Mouse (Mus musculus): ENCODE measurements around the gene Syt11. TPM values are rescaled to one million over a fixed set of nuclear protein-coding genes. Genes with fewer than 3 reads are reported as not detected.

The Syt11 gene
- polyA plus RNA-seq, 1 experiment, result 3.6 TPM

GRCm38 (mm10) chr3:88701222-88701621 lies 73.7 kb downstream of the Syt11 start:
- WGBS, result 88% methylated on average over 3 of the region's 3 CpGs
- no peak for DNase-seq (ENCODE audit: low read depth in 1 of 2, low spot score in 2 of 2)
- Histone ChIP-seq H3K36me3 (ENCODE audit: control insufficient read depth, insufficient read depth, low read length) (peaks cover 54% of the 10 kb centered on the region), H3K27ac (ENCODE audit: insufficient read depth, low read length) (no peak overlapping the region), H3K4me1 (ENCODE audit: control insufficient read depth, insufficient read depth, insufficient read length) (no peaks in the 10 kb centered on the region), H3K4me3 (ENCODE audit: extremely low read depth, insufficient read depth, insufficient read length) (no peak overlapping the region), H3K27me3 (ENCODE audit: control insufficient read depth, insufficient read depth, low read length) (no peaks in the 10 kb centered on the region)
- TF ChIP-seq CTCF (IDR thresholded peaks at IDR 0.05; ENCODE audit: extremely low read depth, insufficient read depth, insufficient read length, insufficient replicate concordance), result no peak

- 97% methylated on average over 3 of the region's 3 CpGs for WGBS
- TF ChIP-seq POLR2A (IDR thresholded peaks at IDR 0.05; ENCODE audit: low read depth, low read length) (no peak), CTCF (IDR thresholded peaks at IDR 0.05; ENCODE audit: extremely low read depth, insufficient read depth, insufficient read length, insufficient replicate concordance) (no peak)
- Histone ChIP-seq H3K27me3 (ENCODE audit: control insufficient read depth, insufficient read depth, low read length) (no peaks in the 10 kb centered on the region), H3K36me3 (ENCODE audit: control insufficient read depth, insufficient read depth, low read length) (peaks cover 58% of the 10 kb centered on the region), H3K27ac (ENCODE audit: insufficient read depth, low read length) (no peak overlapping the region), H3K4me1 (ENCODE audit: control insufficient read depth, insufficient read depth, insufficient read length) (no peaks in the 10 kb centered on the region), H3K4me3 (ENCODE audit: extremely low read depth, insufficient read depth, insufficient read length) (no peak overlapping the region)
- no peak for DNase-seq (ENCODE audit: low read depth in 1 of 2, low spot score in 2 of 2)
Measured at GRCm38 (mm10) chr3:88700247-88700646, 74.7 kb downstream of the Syt11 start.

GRCm38 (mm10) chr3:88698834-88699233 lies 76.1 kb downstream of the Syt11 start:
- H3K36me3 ChIP-seq (ENCODE audit: control insufficient read depth, insufficient read depth, low read length), result peaks cover 65% of the 10 kb centered on the region
- DNase-seq (ENCODE audit: low read depth in 1 of 2, low spot score in 2 of 2), result no peak
- no peak overlapping the region for H3K27ac ChIP-seq (ENCODE audit: insufficient read depth, low read length)
- TF ChIP-seq POLR2A (IDR thresholded peaks at IDR 0.05; ENCODE audit: low read depth, low read length) (no peak), CTCF (IDR thresholded peaks at IDR 0.05; ENCODE audit: extremely low read depth, insufficient read depth, insufficient read length, insufficient replicate concordance) (no peak)
- H3K4me1 ChIP-seq (ENCODE audit: control insufficient read depth, insufficient read depth, insufficient read length), result no peaks in the 10 kb centered on the region
- WGBS, result 95% methylated on average over 6 of the region's 6 CpGs
- H3K4me3 ChIP-seq (ENCODE audit: extremely low read depth, insufficient read depth, insufficient read length), result no peak overlapping the region
- H3K27me3 ChIP-seq (ENCODE audit: control insufficient read depth, insufficient read depth, low read length), result no peaks in the 10 kb centered on the region

- H3K27ac ChIP-seq (ENCODE audit: insufficient read depth, low read length), result no peak overlapping the region
- no peak for TF ChIP-seq CTCF (IDR thresholded peaks at IDR 0.05; ENCODE audit: extremely low read depth, insufficient read depth, insufficient read length, insufficient replicate concordance)
- TF ChIP-seq POLR2A (IDR thresholded peaks at IDR 0.05; ENCODE audit: low read depth, low read length), result no peak
- peaks cover 69% of the 10 kb centered on the region for H3K36me3 ChIP-seq (ENCODE audit: control insufficient read depth, insufficient read depth, low read length)
- no peak for DNase-seq (ENCODE audit: low read depth in 1 of 2, low spot score in 2 of 2)
- no peak overlapping the region for H3K4me3 ChIP-seq (ENCODE audit: extremely low read depth, insufficient read depth, insufficient read length)
- no peaks in the 10 kb centered on the region for H3K4me1 ChIP-seq (ENCODE audit: control insufficient read depth, insufficient read depth, insufficient read length)
- WGBS, result 97% methylated on average over 1 of the region's 1 CpGs
- H3K27me3 ChIP-seq (ENCODE audit: control insufficient read depth, insufficient read depth, low read length), result no peaks in the 10 kb centered on the region
Measured at GRCm38 (mm10) chr3:88698051-88698450, 76.9 kb downstream of the Syt11 start.

GRCm38 (mm10) chr3:88695545-88695944 lies 79.4 kb downstream of the Syt11 start:
- peaks cover 67% of the 10 kb centered on the region for H3K36me3 ChIP-seq (ENCODE audit: control insufficient read depth, insufficient read depth, low read length)
- DNase-seq (ENCODE audit: low read depth in 1 of 2, low spot score in 2 of 2), result no peak
- H3K27ac ChIP-seq (ENCODE audit: insufficient read depth, low read length), result no peak overlapping the region

More at GRCm38 (mm10) chr3:88695545-88695944, 79.4 kb downstream of the Syt11 start:
- TF ChIP-seq CTCF (IDR thresholded peaks at IDR 0.05; ENCODE audit: extremely low read depth, insufficient read depth, insufficient read length, insufficient replicate concordance) (no peak), POLR2A (IDR thresholded peaks at IDR 0.05; ENCODE audit: low read depth, low read length) (no peak)
- H3K4me1 ChIP-seq (ENCODE audit: control insufficient read depth, insufficient read depth, insufficient read length), result no peaks in the 10 kb centered on the region
- H3K4me3 ChIP-seq (ENCODE audit: extremely low read depth, insufficient read depth, insufficient read length), result no peak overlapping the region
- no peaks in the 10 kb centered on the region for H3K27me3 ChIP-seq (ENCODE audit: control insufficient read depth, insufficient read depth, low read length)

Other genes with a start within 250 kb of the Syt11 start
- 1.00 and 1.0 TPM in 2 replicates for gene Mex3a, start 242.8 kb downstream of the Syt11 start, polyA plus RNA-seq (2012; rRNA removed)
- gene Rab25, start 226.9 kb downstream of the Syt11 start, polyA plus RNA-seq (2012; rRNA removed), result 1.0 and 1.3 TPM in 2 replicates
- gene Lamtor2, start 222.1 kb downstream of the Syt11 start, polyA plus RNA-seq (2012; rRNA removed), result 104 and 141 TPM in 2 replicates
- 32.5 and 33.7 TPM in 2 replicates for gene Ubqln4, start 221.4 kb downstream of the Syt11 start, polyA plus RNA-seq (2012; rRNA removed)
- gene Ssr2, start 199.3 kb downstream of the Syt11 start, polyA plus RNA-seq (2012; rRNA removed), result 77.2 and 88.7 TPM in 2 replicates
- gene Arhgef2, start 169.2 kb downstream of the Syt11 start, polyA plus RNA-seq (2012; rRNA removed), result 120 and 146 TPM in 2 replicates
- not detected in 2 replicates for gene Rxfp4, start 122.0 kb downstream of the Syt11 start, polyA plus RNA-seq (2012; rRNA removed)
- gene Khdc4, start 89.4 kb downstream of the Syt11 start, polyA plus RNA-seq (2012; rRNA removed), result 36.0 and 40.5 TPM in 2 replicates
- 28.3 and 32.9 TPM in 2 replicates for gene Rit1, start 58.3 kb downstream of the Syt11 start, polyA plus RNA-seq (2012; rRNA removed)
- 13.6 and 14.2 TPM in 2 replicates for gene Gon4l, start 60.1 kb upstream of the Syt11 start, polyA plus RNA-seq (2012; rRNA removed)
- 17.9 and 24.0 TPM in 2 replicates for gene Msto1, start 138.8 kb upstream of the Syt11 start, polyA plus RNA-seq (2012; rRNA removed)
- gene Ash1l, start 175.5 kb upstream of the Syt11 start, polyA plus RNA-seq (2012; rRNA removed), result 5.7 and 6.0 TPM in 2 replicates
- 23.7 and 26.4 TPM in 2 replicates for gene Dap3, start 176.0 kb upstream of the Syt11 start, polyA plus RNA-seq (2012; rRNA removed)

Data from spleen, adult 2 months (tissue).